Mouse (Mus musculus) thymus, postnatal 0 days (tissue): ENCODE results near the gene Gpr63. TPM values are rescaled to one million over a fixed set of nuclear protein-coding genes. Genes with fewer than 3 reads are reported as not detected.
"Not testable (repeated sequence)": the region's sequence is repeated elsewhere in the genome, so short reads cannot be mapped to it uniquely, and the experiment has no call there.

Source experiments
- DNase-seq: peaks from one replicate; pipeline ENCODE4 v3.0.0-alpha.2; 2015; ENCODE audit warnings: low spot score
- polyA plus RNA-seq: library from polyadenylated mRNA; unstranded; fragments of >200 nt; fragmentation: Nextera tagmentation; extraction: Ambion mirVana; gene quantifications from 2 replicates; pipeline ENCODE4 v1.2.1, GENCODE M21; 2015

The Gpr63 gene
- polyA plus RNA-seq, 1 experiment from 2014 or later: 0.47 TPM

GRCm38 (mm10) chr4:25055541-25055940, 89.3 kb downstream of the Gpr63 start:
- not testable (repeated sequence) for DNase-seq

Other genes starting within 250 kb of the Gpr63 start
- gene Klhl32, start 115.3 kb upstream of the Gpr63 start, polyA plus RNA-seq: 0.57 and 0.79 TPM in 2 replicates
- 54.6 and 55.1 TPM in 2 replicates for gene Ndufaf4, start 68.3 kb upstream of the Gpr63 start, polyA plus RNA-seq